Mouse (Mus musculus): ENCODE measurements around the gene Smco3. TPM values are rescaled to one million over a fixed set of nuclear protein-coding genes. Genes with fewer than 3 reads are reported as not detected.
A peak's percentile ranks its signal among the peaks of the same experiment; 100 is the strongest.
"Not testable (repeated sequence)": the region's sequence is repeated elsewhere in the genome, so short reads cannot be mapped to it uniquely, and the experiment has no call there.

Gene Smco3
- polyA plus RNA-seq, 1 experiment from 2014 or later, result 0.19 TPM

DNA sequence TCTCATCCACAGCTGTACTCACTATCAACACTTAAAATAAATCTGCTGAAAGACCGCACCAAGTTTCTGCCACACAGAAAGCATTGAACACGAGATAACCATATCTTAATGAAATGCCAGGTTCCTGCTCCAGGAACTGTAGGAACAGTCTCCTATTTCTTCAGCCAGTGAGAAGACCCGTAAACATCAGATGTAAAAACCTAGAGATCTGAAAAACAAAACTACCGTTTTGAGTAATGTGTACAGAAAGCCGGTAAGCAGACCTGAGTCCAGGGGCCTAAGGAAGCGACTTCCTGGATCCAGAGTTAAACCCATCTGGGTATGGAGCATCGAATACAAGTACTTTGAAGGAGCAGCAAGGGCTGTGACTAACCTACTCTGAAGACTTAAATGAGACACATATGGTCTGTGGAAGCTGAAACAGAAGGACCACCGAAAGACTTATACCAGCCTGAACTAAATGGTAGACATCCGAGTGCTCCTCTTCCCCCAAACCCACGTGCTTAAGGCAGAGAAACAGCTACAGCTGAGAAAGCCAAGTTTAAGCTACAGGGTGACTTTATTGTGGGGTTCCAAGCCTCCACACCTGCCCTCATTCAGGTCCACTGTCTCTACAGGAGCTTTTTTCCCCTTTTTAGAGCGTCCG, 32.0 kb downstream of the Smco3 start:
- peak overlapping the region; percentile 81 for H3K4me2 ChIP-seq
- no peak for ATAC-seq (ENCODE audit: low FRiP score)
- peaks cover 20% of the 10 kb centered on the region for H3K4me1 ChIP-seq (replicated peaks)
- WGBS, result 22% methylated on average over 12 of the region's 12 CpGs
- peak overlapping the region; percentile 100 for H3K27ac ChIP-seq
- H3K9me3 ChIP-seq, result no peaks in the 10 kb centered on the region
- H3K36me3 ChIP-seq, result no peaks in the 10 kb centered on the region
- H3K9ac ChIP-seq, result peak overlapping the region; percentile 99
- peak overlapping the region; percentile 72 for H3K4me3 ChIP-seq
- no peaks in the 10 kb centered on the region for H3K27me3 ChIP-seq

DNA sequence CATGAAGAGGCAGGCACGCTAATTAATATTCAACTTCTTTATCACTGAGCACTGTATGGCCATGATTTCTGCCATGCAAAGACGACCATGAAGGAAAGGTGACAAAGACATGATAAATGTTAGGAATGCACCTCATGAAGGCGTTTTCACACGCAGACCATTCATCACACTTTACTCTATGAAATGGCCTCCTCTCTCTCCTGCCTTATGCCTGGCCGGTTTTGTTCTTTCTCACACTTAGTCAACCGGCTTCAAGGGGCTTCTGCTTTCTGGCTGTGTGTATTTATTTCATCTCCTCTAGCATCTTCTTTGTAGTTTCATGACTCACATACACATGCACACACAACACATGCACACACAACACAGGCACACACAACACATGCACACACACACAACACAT, 34.0 kb downstream of the Smco3 start:
- H3K9ac ChIP-seq, result no peak overlapping the region
- ATAC-seq (ENCODE audit: low FRiP score), result no peak
- WGBS, result 84% methylated on average over 6 of the region's 6 CpGs
- H3K4me1 ChIP-seq (replicated peaks), result peaks cover 14% of the 10 kb centered on the region
- no peaks in the 10 kb centered on the region for H3K9me3 ChIP-seq
- H3K36me3 ChIP-seq, result no peaks in the 10 kb centered on the region
- no peak overlapping the region for H3K4me3 ChIP-seq
- H3K27ac ChIP-seq, result no peak overlapping the region
- no peak overlapping the region for H3K4me2 ChIP-seq
- H3K27me3 ChIP-seq, result no peaks in the 10 kb centered on the region

DNA sequence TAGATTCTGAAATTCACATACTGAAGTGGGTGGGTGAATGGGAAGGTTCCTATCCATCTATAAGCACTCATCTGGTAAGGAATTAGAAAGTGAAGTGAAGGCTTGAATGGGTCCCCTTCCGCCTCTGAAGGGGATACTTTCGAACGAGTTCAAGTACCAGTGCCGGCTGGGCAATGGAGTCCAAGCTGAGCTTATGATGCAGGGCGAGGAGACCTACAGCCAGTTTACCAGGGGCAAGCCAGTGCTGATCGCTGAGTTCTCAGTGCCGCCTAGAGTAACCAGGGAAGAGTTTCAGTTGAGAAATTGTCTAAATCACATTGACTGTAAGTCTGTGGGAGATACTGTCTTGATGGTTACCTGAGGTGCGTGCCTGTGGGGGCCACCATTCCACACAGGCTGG, 34.5 kb downstream of the Smco3 start:
- H3K4me3 ChIP-seq, result no peak overlapping the region
- H3K27ac ChIP-seq, result no peak overlapping the region
- no peaks in the 10 kb centered on the region for H3K9me3 ChIP-seq
- H3K27me3 ChIP-seq, result no peaks in the 10 kb centered on the region; the same call in 1 of the 2 replicates
- no peaks in the 10 kb centered on the region for H3K36me3 ChIP-seq
- H3K9ac ChIP-seq, result no peak overlapping the region; the same call in 1 of the 2 replicates
- ATAC-seq (ENCODE audit: low FRiP score), result no peak
- peaks cover 14% of the 10 kb centered on the region for H3K4me1 ChIP-seq (replicated peaks)
- 93% methylated on average over 8 of the region's 8 CpGs for WGBS
- H3K4me2 ChIP-seq, result no peak overlapping the region

GRCm38 (mm10) chr6:136797874-136798693, 37.2 kb downstream of the Smco3 start:
- WGBS, result 93% methylated on average over 3 of the region's 3 CpGs
- ATAC-seq (ENCODE audit: low FRiP score); H3K4me3 ChIP-seq; H3K9me3 ChIP-seq; H3K4me2 ChIP-seq; H3K9ac ChIP-seq; H3K27ac ChIP-seq; H3K27me3 ChIP-seq; H3K36me3 ChIP-seq; H3K4me1 ChIP-seq (replicated peaks): not testable (repeated sequence)

DNA sequence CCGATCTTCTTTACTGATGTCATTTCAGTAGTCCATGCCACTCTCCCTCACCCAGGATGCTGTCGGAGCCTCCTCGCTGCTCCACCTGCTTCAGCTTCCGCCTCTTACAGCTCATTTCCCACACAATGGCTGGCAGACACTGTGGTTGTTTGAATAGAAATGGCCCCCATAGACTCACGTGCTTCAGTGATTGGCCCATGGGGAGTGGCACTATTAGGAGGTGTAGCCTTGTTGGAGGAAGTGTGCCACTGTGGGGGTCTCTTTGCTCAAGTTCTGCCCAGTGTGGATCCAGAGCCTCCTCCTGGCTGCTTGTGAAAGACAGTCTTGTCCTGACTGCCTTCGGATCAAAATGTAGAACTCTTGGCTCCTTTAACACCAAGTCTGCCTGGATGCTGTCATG, 39.4 kb downstream of the Smco3 start:
- H3K27me3 ChIP-seq, result peaks cover 7% of the 10 kb centered on the region; the same call in 1 of the 2 replicates
- H3K4me3 ChIP-seq, result no peak overlapping the region
- ATAC-seq (ENCODE audit: low FRiP score), result no peak
- 50% methylated on average over 6 of the region's 6 CpGs for WGBS
- no peaks in the 10 kb centered on the region for H3K36me3 ChIP-seq
- no peak overlapping the region for H3K9ac ChIP-seq
- no peak overlapping the region for H3K27ac ChIP-seq
- peaks cover 5% of the 10 kb centered on the region for H3K4me1 ChIP-seq (replicated peaks)
- no peaks in the 10 kb centered on the region for H3K9me3 ChIP-seq
- H3K4me2 ChIP-seq, result no peak overlapping the region

- Histone ChIP-seq H3K36me3 (no peaks in the 10 kb centered on the region), H3K27ac (no peak overlapping the region), H3K9ac (no peak overlapping the region), H3K9me3 (no peaks in the 10 kb centered on the region), H3K27me3 (peaks cover 7% of the 10 kb centered on the region; the same call in 1 of the 2 replicates), H3K4me2 (no peak overlapping the region), H3K4me1 (replicated peaks) (peaks cover 5% of the 10 kb centered on the region), H3K4me3 (no peak overlapping the region)
- no peak for ATAC-seq (ENCODE audit: low FRiP score)
- 62% methylated on average over 1 of the region's 1 CpGs for WGBS
These were observed 40.1 kb downstream of the Smco3 start for GRCm38 (mm10) chr6:136795110-136795509.

DNA sequence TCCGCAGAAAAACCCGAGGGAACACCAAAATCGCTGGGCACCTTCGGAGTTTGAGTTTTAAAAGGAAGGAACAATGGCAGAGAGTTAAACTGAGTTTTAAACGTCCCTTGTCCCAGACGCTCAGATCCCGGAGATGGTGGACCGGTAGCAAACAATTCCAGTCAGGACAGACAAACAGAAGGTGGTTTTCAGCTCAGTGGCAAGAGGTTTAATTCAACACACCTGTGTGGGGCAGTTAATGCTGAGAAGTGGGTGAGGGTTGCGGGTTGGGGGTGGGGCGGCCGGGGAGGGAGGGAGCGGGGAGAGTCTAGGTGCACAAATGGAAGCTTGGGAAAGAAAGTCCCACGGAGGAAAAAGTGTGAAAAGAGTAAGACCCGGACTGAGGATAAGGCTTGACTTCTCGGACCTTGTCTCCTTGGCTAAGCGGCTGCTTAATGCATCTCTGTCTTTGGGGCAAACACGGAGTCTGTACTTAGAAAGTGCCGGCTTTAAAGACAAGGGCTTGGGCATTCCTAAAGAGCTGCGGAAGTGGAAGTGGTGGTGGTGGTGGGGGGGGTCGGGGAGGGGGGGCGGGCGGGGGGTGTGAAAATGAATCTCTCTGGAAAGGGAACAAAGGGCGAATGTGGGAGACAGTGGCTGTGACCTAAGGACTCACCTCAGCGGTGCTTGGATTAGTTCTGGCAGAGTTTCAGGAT, 41.3 kb downstream of the Smco3 start:
- peaks cover 7% of the 10 kb centered on the region; the same call in 1 of the 2 replicates for H3K27me3 ChIP-seq
- peak overlapping the region; percentile 30 for H3K4me3 ChIP-seq
- no peaks in the 10 kb centered on the region for H3K36me3 ChIP-seq
- peaks cover 5% of the 10 kb centered on the region for H3K4me1 ChIP-seq (replicated peaks)
- no peak overlapping the region for H3K27ac ChIP-seq
- 2% methylated on average over 24 of the region's 24 CpGs for WGBS
- H3K9me3 ChIP-seq, result no peaks in the 10 kb centered on the region
- ATAC-seq (ENCODE audit: low FRiP score), result peak; percentile 24; the same call in 1 of the 2 replicates
- peak overlapping the region; percentile 21 for H3K9ac ChIP-seq
- peak overlapping the region; percentile 62 for H3K4me2 ChIP-seq

GRCm38 (mm10) chr6:136792884-136793758, 42.1 kb downstream of the Smco3 start:
- H3K9ac ChIP-seq, result peak overlapping the region; percentile 21; the same call in 1 of the 2 replicates
- 37% methylated on average over 16 of the region's 16 CpGs for WGBS
- peak overlapping the region; percentile 62 for H3K4me2 ChIP-seq
- no peak for ATAC-seq (ENCODE audit: low FRiP score)
- H3K4me3 ChIP-seq, result peak overlapping the region; percentile 30
- H3K36me3 ChIP-seq, result no peaks in the 10 kb centered on the region
- peaks cover 5% of the 10 kb centered on the region for H3K4me1 ChIP-seq (replicated peaks)
- peaks cover 7% of the 10 kb centered on the region; the same call in 1 of the 2 replicates for H3K27me3 ChIP-seq
- no peak overlapping the region for H3K27ac ChIP-seq
- H3K9me3 ChIP-seq, result no peaks in the 10 kb centered on the region

DNA sequence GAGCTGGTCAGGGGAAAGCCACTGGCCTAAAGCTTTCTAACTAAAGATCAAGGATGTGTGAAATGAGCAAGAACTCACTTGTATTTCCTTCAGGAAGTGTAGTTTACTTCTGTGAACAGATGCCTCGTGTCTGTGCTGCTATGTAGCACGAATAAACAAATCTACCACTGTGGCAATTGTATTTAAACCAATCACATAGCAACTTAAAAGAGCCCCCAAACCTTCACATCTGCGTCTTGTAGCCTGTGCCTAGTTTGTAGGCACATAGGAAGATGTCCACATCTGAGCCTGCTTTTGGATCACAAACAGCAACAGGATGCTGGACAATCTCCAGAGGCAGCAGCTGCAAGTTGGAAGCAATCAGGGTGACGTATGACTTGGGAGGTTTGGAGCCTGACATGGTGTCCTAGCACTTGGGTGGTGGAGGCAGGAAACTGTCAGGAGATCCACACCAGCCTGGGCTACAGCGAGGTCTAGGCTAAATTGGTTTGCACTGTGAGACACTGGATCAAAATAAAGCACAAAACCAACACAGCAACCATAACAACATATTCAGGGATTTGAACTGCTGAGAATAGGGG, 45.8 kb downstream of the Smco3 start:
- Histone ChIP-seq H3K9me3 (no peaks in the 10 kb centered on the region), H3K4me1 (replicated peaks) (peaks cover 5% of the 10 kb centered on the region), H3K27ac (no peak overlapping the region), H3K27me3 (peaks cover 7% of the 10 kb centered on the region; the same call in 1 of the 2 replicates), H3K9ac (no peak overlapping the region), H3K4me3 (no peak overlapping the region), H3K36me3 (no peaks in the 10 kb centered on the region), H3K4me2 (no peak overlapping the region)
- no peak for ATAC-seq (ENCODE audit: low FRiP score)
- 82% methylated on average over 5 of the region's 5 CpGs for WGBS

- 82% methylated on average over 9 of the region's 9 CpGs for WGBS
These were observed 52.5 kb downstream of the Smco3 start for GRCm38 (mm10) chr6:136782761-136783160.

GRCm38 (mm10) chr6:136782146-136782545, 53.1 kb downstream of the Smco3 start:
- H3K9me3 ChIP-seq, result no peaks in the 10 kb centered on the region
- no peak overlapping the region for H3K4me3 ChIP-seq
- H3K27me3 ChIP-seq, result no peaks in the 10 kb centered on the region
- no peaks in the 10 kb centered on the region for H3K4me1 ChIP-seq (replicated peaks)
- H3K9ac ChIP-seq, result no peak overlapping the region
- no peak overlapping the region for H3K4me2 ChIP-seq
- H3K27ac ChIP-seq, result no peak overlapping the region
- ATAC-seq (ENCODE audit: low FRiP score), result no peak
- H3K36me3 ChIP-seq, result no peaks in the 10 kb centered on the region
- 82% methylated on average over 12 of the region's 12 CpGs for WGBS

More at GRCm38 (mm10) chr6:136782761-136783160, 52.5 kb downstream of the Smco3 start:
- no peak overlapping the region for H3K27ac ChIP-seq
- H3K36me3 ChIP-seq, result no peaks in the 10 kb centered on the region
- H3K9me3 ChIP-seq, result no peaks in the 10 kb centered on the region
- H3K27me3 ChIP-seq, result no peaks in the 10 kb centered on the region
- no peak overlapping the region for H3K4me2 ChIP-seq
- H3K4me3 ChIP-seq, result no peak overlapping the region
- no peak for ATAC-seq (ENCODE audit: low FRiP score)
- H3K4me1 ChIP-seq (replicated peaks), result no peaks in the 10 kb centered on the region
- no peak overlapping the region for H3K9ac ChIP-seq

All from hindbrain, embryonic 13.5 days (tissue).